Mouse (Mus musculus) olfactory bulb, adult 2 months (tissue): Measurements from ENCODE around the gene Prr23a2. TPM values are rescaled to one million over a fixed set of nuclear protein-coding genes. Genes with fewer than 3 reads are reported as not detected.
"Not testable (repeated sequence)": the region's sequence is repeated elsewhere in the genome, so short reads cannot be mapped to it uniquely, and the experiment has no call there.

Source experiments
- H3K27ac ChIP-seq: fragments of 200-500 bp; 2 replicates; pipeline ENCODE4 v1.5.1; 2012; ENCODE audit warnings: low read depth, low read length; ENCODE audit not compliant: insufficient read depth
- H3K4me1 ChIP-seq: fragments of 200-500 bp; 2 replicates; pipeline ENCODE4 v1.6.1; 2012; ENCODE audit warnings: low read length; ENCODE audit not compliant: control insufficient read depth, insufficient read depth
- H3K4me3 ChIP-seq: fragments of 200-500 bp; 2 replicates; pipeline ENCODE4 v1.5.1; 2012; ENCODE audit warnings: mild to moderate bottlenecking, low read depth, low read length, moderate library complexity; ENCODE audit not compliant: insufficient read depth
- CTCF ChIP-seq: fragments of 200-500 bp; IDR thresholded peaks from 2 replicates; pipeline ENCODE4 v1.5.1; 2012; ENCODE audit warnings: low read depth, mild to moderate bottlenecking, low read length, moderate library complexity; ENCODE audit not compliant: insufficient read depth
- POLR2A ChIP-seq: fragments of 200-500 bp; IDR thresholded peaks from 2 replicates; pipeline ENCODE4 v1.6.1; 2012; ENCODE audit warnings: mild to moderate bottlenecking, low read depth, low read length, moderate library complexity; ENCODE audit not compliant: insufficient read depth
- WGBS: fragments of 180-500 bp; shearing (Covaris S2); methylation state at CpG from one replicate; pipeline ENCODE4 v1.1.7; 2018; 5-methylcytosine and 5-hydroxymethylcytosine counted together
- polyA plus RNA-seq: library from polyadenylated mRNA; stranded (reverse); fragments of >200 nt; gene quantifications from 2 replicates; pipeline ENCODE4 v1.2.4, GENCODE M21; 2012; ENCODE audit warnings: low replicate concordance; ENCODE audit not compliant: missing spikeins, insufficient read depth, insufficient read length

Prr23a2 gene
- polyA plus RNA-seq: not detected in 2 replicates

DNA sequence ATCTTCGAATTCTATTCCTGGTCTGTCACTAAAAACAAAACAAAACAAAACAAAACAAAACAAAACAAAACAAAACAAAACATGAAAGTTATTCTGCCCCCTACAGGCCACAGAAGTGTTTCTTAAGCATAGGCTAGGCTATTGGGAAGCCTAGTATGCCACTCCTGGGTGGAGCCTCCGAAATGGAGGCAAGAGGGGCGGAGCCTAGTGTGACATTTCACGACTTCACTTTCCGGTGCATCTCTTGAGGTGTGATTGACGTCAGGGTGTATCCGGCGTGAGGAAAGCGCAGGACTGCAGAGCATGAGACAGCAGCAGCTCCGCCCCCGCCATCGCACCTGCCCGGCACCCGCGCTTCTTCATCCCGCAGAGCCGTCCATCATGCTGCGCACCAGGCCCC lies at the start of gene Prr23a2:
Gene Prr23a2, plus strand, starts transcription at position 285 of the 400 bp plus-strand sequence.
- no peak within 1 kb of the TSS for H3K4me3 ChIP-seq
- WGBS: 78% methylated on average over 18 of the region's 18 CpGs
- H3K27ac ChIP-seq: no peak within 1 kb of the TSS
- no peak for TF ChIP-seq CTCF
- no peak for TF ChIP-seq POLR2A
- no peaks in the 10 kb centered on the region for H3K4me1 ChIP-seq

DNA sequence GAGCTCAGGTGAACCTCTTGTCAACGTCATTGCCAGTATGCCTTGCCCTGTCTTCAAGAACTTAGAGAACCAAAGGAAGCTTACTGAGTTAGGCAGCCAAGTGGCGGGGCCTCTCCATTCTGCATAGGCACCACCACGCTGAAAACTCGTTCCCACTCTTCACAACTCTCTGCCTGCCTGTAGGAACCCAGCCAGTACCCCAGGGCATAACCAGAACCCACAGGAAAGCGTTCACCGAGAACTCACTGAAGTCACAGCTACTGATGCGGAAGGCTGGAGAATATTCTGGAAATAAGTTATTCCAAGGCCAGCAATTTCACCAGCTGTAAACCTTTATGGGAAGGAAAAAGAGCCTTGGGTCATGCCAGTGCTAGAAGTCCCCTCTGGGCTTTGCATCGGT lies 48.7 kb upstream of the Prr23a2 start:
- H3K4me3 ChIP-seq: no peak overlapping the region
- no peak overlapping the region for H3K27ac ChIP-seq
- 0 out of 2 replicates have a peak, but pooled peaks cover 4% of the 10 kb centered on the region for H3K4me1 ChIP-seq
- TF ChIP-seq POLR2A: no peak
- TF ChIP-seq CTCF: no peak
- 87% methylated on average over 8 of the region's 8 CpGs for WGBS

DNA sequence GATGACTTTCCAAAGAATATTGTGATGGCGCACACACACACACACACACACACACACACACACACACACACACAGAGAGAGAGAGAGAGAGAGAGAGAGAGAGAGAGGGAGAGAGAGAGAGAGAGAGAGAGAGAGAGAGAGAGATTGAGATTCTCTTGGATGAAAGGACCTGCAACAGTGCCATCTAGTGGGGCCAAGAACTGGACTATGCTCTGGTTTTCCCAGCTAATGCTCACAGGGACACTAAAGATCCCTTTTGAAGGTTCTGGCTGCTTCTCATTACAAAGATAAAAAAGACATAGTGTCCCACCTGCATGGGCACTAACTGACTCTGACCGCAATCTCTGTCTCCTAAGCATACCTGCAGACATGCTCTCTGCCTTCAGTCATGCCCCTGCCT lies 46.8 kb upstream of the Prr23a2 start:
- not testable (repeated sequence) for H3K4me1 ChIP-seq, H3K4me3 ChIP-seq, H3K27ac ChIP-seq
- 71% methylated on average over 2 of the region's 2 CpGs for WGBS

GRCm38 (mm10) chr9:98816066-98816465 lies 40.2 kb upstream of the Prr23a2 start:
- TF ChIP-seq CTCF (no peak), POLR2A (no peak)
- 75% methylated on average over 3 of the region's 3 CpGs for WGBS
- H3K27ac ChIP-seq: no peak overlapping the region
- H3K4me1 ChIP-seq: no peaks in the 10 kb centered on the region
- no peak overlapping the region for H3K4me3 ChIP-seq

DNA sequence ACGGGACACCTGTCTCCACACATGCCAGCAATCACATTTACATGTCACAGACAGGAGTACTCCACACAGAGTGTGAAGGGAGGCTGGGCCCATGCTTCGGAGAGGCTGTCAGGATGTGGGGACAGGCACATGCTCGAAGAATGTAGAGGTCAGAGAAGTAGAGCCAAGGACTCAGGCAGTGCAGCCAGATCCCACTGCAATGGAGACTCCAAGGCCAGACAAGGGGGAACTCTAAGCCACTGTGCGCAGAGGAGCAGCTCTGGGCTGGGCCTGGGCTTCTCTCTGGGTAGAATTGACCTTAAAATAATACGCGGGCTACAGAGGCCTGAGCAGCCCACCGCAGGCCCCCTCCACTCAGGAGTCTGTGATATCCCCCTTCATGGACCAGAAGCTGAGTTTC lies 38.7 kb upstream of the Prr23a2 start:
- no peak overlapping the region for H3K27ac ChIP-seq
- TF ChIP-seq POLR2A: no peak
- TF ChIP-seq CTCF: no peak
- WGBS: 89% methylated on average over 7 of the region's 7 CpGs

GRCm38 (mm10) chr9:98818971-98819370 lies 37.3 kb upstream of the Prr23a2 start:
- WGBS: 83% methylated on average over 5 of the region's 5 CpGs
- Histone ChIP-seq H3K4me1 (no peaks in the 10 kb centered on the region), H3K4me3 (no peak overlapping the region), H3K27ac (no peak overlapping the region)
- TF ChIP-seq CTCF (no peak), POLR2A (no peak)

More for the DNA sequence above, 38.7 kb upstream of the Prr23a2 start:
- Histone ChIP-seq H3K4me3 (no peak overlapping the region), H3K4me1 (no peaks in the 10 kb centered on the region)

DNA sequence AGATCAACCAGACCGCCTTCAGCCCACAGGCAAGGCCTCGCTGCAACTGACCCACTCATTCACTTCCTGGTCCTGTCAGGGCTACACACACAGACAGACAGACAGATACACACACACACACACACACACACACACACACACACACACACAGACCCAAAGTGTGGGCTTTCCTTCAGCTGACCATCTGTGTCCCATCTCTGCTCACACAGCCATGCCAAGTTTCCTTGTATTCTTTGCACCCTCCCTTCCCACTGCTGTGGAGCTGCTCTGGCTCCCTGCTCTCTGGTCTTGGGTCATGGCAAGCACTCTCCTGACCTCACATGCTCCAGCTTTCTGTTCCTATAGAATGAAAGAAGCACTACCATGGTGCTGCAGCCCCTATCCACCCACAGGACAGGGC lies 36.8 kb upstream of the Prr23a2 start:
- WGBS: 96% methylated on average over 2 of the region's 2 CpGs
- Histone ChIP-seq H3K27ac (no peak overlapping the region), H3K4me3 (no peak overlapping the region), H3K4me1 (no peaks in the 10 kb centered on the region)
- TF ChIP-seq POLR2A: no peak

- Histone ChIP-seq H3K27ac (no peak overlapping the region), H3K4me1 (no peaks in the 10 kb centered on the region), H3K4me3 (no peak overlapping the region)
- 91% methylated on average over 4 of the region's 4 CpGs for WGBS
- TF ChIP-seq CTCF (no peak), POLR2A (no peak)
These were observed 35.8 kb upstream of the Prr23a2 start for GRCm38 (mm10) chr9:98820461-98820860.

- no peaks in the 10 kb centered on the region for H3K4me1 ChIP-seq
- H3K27ac ChIP-seq: no peak overlapping the region
- no peak for TF ChIP-seq POLR2A
- no peak overlapping the region for H3K4me3 ChIP-seq
These were observed 35.2 kb upstream of the Prr23a2 start for GRCm38 (mm10) chr9:98821067-98821466.

- WGBS: 93% methylated on average over 7 of the region's 7 CpGs
- Histone ChIP-seq H3K27ac (no peak overlapping the region), H3K4me1 (no peaks in the 10 kb centered on the region), H3K4me3 (no peak overlapping the region)
- TF ChIP-seq POLR2A (no peak), CTCF (no peak)
These were observed 32.5 kb upstream of the Prr23a2 start for GRCm38 (mm10) chr9:98823805-98824204.
